Mouse (Mus musculus) kidney, embryonic 14.5 days (tissue): Measurements from ENCODE around the gene Arhgap10. TPM values are rescaled to one million over a fixed set of nuclear protein-coding genes. Genes with fewer than 3 reads are reported as not detected.

ENCODE experiments used
- ATAC-seq: fragments of 200-750 bp; cut with Nextera tagmentation; 2 replicates; pipeline ENCODE4 v1.8.0; 2017; ENCODE audit warnings: moderate number of reproducible peaks, mild to moderate bottlenecking, moderate TSS enrichment, moderate library complexity; ENCODE audit not compliant: low FRiP score, low TSS enrichment
- H3K27ac ChIP-seq: fragments of 300-500 bp; sonication (generic); 2 replicates; pipeline ENCODE4 v1.5.1; 2014; ENCODE audit warnings: low read depth, mild to moderate bottlenecking, low read length, moderate library complexity, mixed read lengths
- H3K27me3 ChIP-seq: fragments of 300-500 bp; sonication (generic); 2 replicates; pipeline ENCODE4 v1.6.1; 2014; ENCODE audit warnings: mild to moderate bottlenecking, low read length; ENCODE audit not compliant: control insufficient read depth, insufficient read depth
- H3K36me3 ChIP-seq: fragments of 300-500 bp; sonication (generic); 2 replicates; pipeline ENCODE4 v1.6.1; 2014; ENCODE audit warnings: low read length, mixed read lengths; ENCODE audit not compliant: control insufficient read depth, insufficient read depth
- H3K4me1 ChIP-seq: fragments of 300-500 bp; sonication (generic); 2 replicates; pipeline ENCODE4 v1.6.1; 2014; ENCODE audit warnings: low read length, mixed read lengths; ENCODE audit not compliant: control insufficient read depth, insufficient read depth
- H3K4me2 ChIP-seq: fragments of 300-500 bp; sonication (generic); replicated peaks from 2 replicates; pipeline ENCODE4 v1.6.1; 2014; ENCODE audit warnings: low read depth, mild to moderate bottlenecking, low read length
- H3K4me3 ChIP-seq: fragments of 300-500 bp; sonication (generic); 2 replicates; pipeline ENCODE4 v1.5.1; 2014; ENCODE audit warnings: mild to moderate bottlenecking, low read length
- H3K9ac ChIP-seq: fragments of 300-500 bp; sonication (generic); 2 replicates; pipeline ENCODE4 v1.6.1; 2014; ENCODE audit warnings: low read depth, mild to moderate bottlenecking, low read length, moderate library complexity
- H3K9me3 ChIP-seq: fragments of 300-500 bp; sonication (generic); 2 replicates; pipeline ENCODE4 v1.6.1; 2016; ENCODE audit warnings: low read length; ENCODE audit not compliant: control insufficient read depth
- WGBS: fragments of 180-500 bp; shearing (Covaris S2); extraction: QIAGEN DNeasy Blood & Tissue Kit; methylation state at CpG from one replicate; pipeline ENCODE4 v1.1.7; 2014; 5-methylcytosine and 5-hydroxymethylcytosine counted together
- polyA plus RNA-seq: library from polyadenylated mRNA; unstranded; fragments of >200 nt; fragmentation: Nextera tagmentation; extraction: Ambion mirVana; gene quantifications from 2 replicates; pipeline ENCODE4 v1.2.1, GENCODE M21; 2014

Gene Arhgap10
- polyA plus RNA-seq, 1 experiment from 2014 or later: 29.4 TPM

- no peaks in the 10 kb centered on the region for H3K36me3 ChIP-seq
- no peak overlapping the region for H3K4me2 ChIP-seq
- peaks cover 25% of the 10 kb centered on the region for H3K4me1 ChIP-seq
- no peak overlapping the region for H3K4me3 ChIP-seq
- no peaks in the 10 kb centered on the region for H3K27me3 ChIP-seq
- 77% methylated on average over 7 of the region's 7 CpGs for WGBS
- no peaks in the 10 kb centered on the region for H3K9me3 ChIP-seq
- no peak for ATAC-seq
- H3K27ac ChIP-seq: no peak overlapping the region
- H3K9ac ChIP-seq: no peak overlapping the region
These were observed 8.7 kb downstream of the Arhgap10 start for GRCm38 (mm10) chr8:77509044-77509443.

GRCm38 (mm10) chr8:77507510-77508035, 10.2 kb downstream of the Arhgap10 start:
- no peak overlapping the region for H3K4me3 ChIP-seq
- no peaks in the 10 kb centered on the region for H3K27me3 ChIP-seq
- H3K4me1 ChIP-seq: peaks cover 20% of the 10 kb centered on the region
- no peaks in the 10 kb centered on the region for H3K9me3 ChIP-seq
- H3K36me3 ChIP-seq: no peaks in the 10 kb centered on the region
- 29% methylated on average over 10 of the region's 10 CpGs for WGBS
- no peak overlapping the region for H3K27ac ChIP-seq
- peak; percentile 74 for ATAC-seq
- H3K4me2 ChIP-seq: no peak overlapping the region
- H3K9ac ChIP-seq: no peak overlapping the region

GRCm38 (mm10) chr8:77506539-77506938, 11.2 kb downstream of the Arhgap10 start:
- no peak overlapping the region for H3K4me2 ChIP-seq
- no peak overlapping the region for H3K4me3 ChIP-seq
- H3K9me3 ChIP-seq: no peaks in the 10 kb centered on the region
- no peak overlapping the region for H3K27ac ChIP-seq
- peaks cover 19% of the 10 kb centered on the region for H3K4me1 ChIP-seq
- ATAC-seq: peak; percentile 63; the same call in 1 of the 2 replicates
- WGBS: 24% methylated on average over 7 of the region's 7 CpGs
- no peak overlapping the region for H3K9ac ChIP-seq
- no peaks in the 10 kb centered on the region for H3K36me3 ChIP-seq
- no peaks in the 10 kb centered on the region for H3K27me3 ChIP-seq

GRCm38 (mm10) chr8:77502547-77502946, 15.2 kb downstream of the Arhgap10 start:
- Histone ChIP-seq H3K9ac (no peak overlapping the region), H3K27ac (no peak overlapping the region), H3K4me3 (no peak overlapping the region), H3K4me2 (no peak overlapping the region), H3K9me3 (no peaks in the 10 kb centered on the region), H3K36me3 (no peaks in the 10 kb centered on the region), H3K27me3 (no peaks in the 10 kb centered on the region), H3K4me1 (0 out of 2 replicates have a peak, but pooled peaks cover 6% of the 10 kb centered on the region)
- WGBS: 89% methylated on average over 6 of the region's 6 CpGs
- ATAC-seq: no peak

DNA sequence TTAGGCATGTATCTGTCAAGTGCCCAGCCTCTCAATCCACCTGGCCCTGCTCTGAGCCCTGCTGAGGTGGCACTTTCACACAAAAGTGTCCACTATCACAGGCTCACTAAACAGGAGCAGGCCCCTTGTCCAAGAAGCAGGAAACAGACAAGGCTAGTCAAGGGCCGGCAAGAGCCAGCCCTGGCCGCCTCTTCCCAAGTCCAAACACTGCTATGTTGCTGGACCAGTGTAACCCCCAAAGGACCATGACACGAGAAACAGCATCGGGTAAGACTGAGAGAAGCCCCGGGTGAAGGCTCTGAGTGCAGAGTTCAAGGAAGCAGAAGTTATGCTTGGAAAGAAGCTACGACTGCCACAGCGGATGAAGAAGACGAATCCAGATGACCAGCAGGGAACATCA, 16.6 kb downstream of the Arhgap10 start:
- 84% methylated on average over 8 of the region's 8 CpGs for WGBS
- H3K9me3 ChIP-seq: no peaks in the 10 kb centered on the region
- H3K4me1 ChIP-seq: peaks cover 6% of the 10 kb centered on the region; the same call in 1 of the 2 replicates
- H3K4me3 ChIP-seq: no peak overlapping the region
- H3K27ac ChIP-seq: no peak overlapping the region
- no peaks in the 10 kb centered on the region for H3K36me3 ChIP-seq
- no peak for ATAC-seq
- H3K9ac ChIP-seq: no peak overlapping the region
- H3K4me2 ChIP-seq: no peak overlapping the region
- no peaks in the 10 kb centered on the region for H3K27me3 ChIP-seq

- ATAC-seq: no peak
- WGBS: 86% methylated on average over 3 of the region's 3 CpGs
These were observed 17.5 kb downstream of the Arhgap10 start for GRCm38 (mm10) chr8:77500264-77500663.

GRCm38 (mm10) chr8:77497442-77497841, 20.3 kb downstream of the Arhgap10 start:
- H3K4me1 ChIP-seq: peaks cover 6% of the 10 kb centered on the region; the same call in 1 of the 2 replicates
- no peak overlapping the region for H3K27ac ChIP-seq
- H3K4me2 ChIP-seq: no peak overlapping the region
- 59% methylated on average over 2 of the region's 2 CpGs for WGBS
- no peaks in the 10 kb centered on the region for H3K36me3 ChIP-seq
- no peaks in the 10 kb centered on the region for H3K27me3 ChIP-seq
- H3K9me3 ChIP-seq: no peaks in the 10 kb centered on the region
- H3K9ac ChIP-seq: no peak overlapping the region
- H3K4me3 ChIP-seq: no peak overlapping the region
- ATAC-seq: no peak

More at GRCm38 (mm10) chr8:77500264-77500663, 17.5 kb downstream of the Arhgap10 start:
- Histone ChIP-seq H3K27me3 (no peaks in the 10 kb centered on the region), H3K27ac (no peak overlapping the region), H3K9me3 (no peaks in the 10 kb centered on the region), H3K36me3 (no peaks in the 10 kb centered on the region), H3K4me3 (no peak overlapping the region), H3K4me1 (peaks cover 5% of the 10 kb centered on the region; the same call in 1 of the 2 replicates), H3K4me2 (no peak overlapping the region), H3K9ac (no peak overlapping the region)

GRCm38 (mm10) chr8:77496253-77496652, 21.5 kb downstream of the Arhgap10 start:
- Histone ChIP-seq H3K27ac (no peak overlapping the region), H3K27me3 (no peaks in the 10 kb centered on the region), H3K4me1 (peaks cover 16% of the 10 kb centered on the region; the same call in 1 of the 2 replicates), H3K9ac (no peak overlapping the region), H3K9me3 (no peaks in the 10 kb centered on the region), H3K36me3 (no peaks in the 10 kb centered on the region), H3K4me3 (no peak overlapping the region), H3K4me2 (no peak overlapping the region)
- ATAC-seq: no peak
- 70% methylated on average over 1 of the region's 1 CpGs for WGBS

GRCm38 (mm10) chr8:77494376-77495328, 23.1 kb downstream of the Arhgap10 start:
- Histone ChIP-seq H3K4me3 (no peak overlapping the region), H3K9me3 (no peaks in the 10 kb centered on the region), H3K27ac (no peak overlapping the region), H3K4me2 (no peak overlapping the region), H3K27me3 (no peaks in the 10 kb centered on the region), H3K36me3 (no peaks in the 10 kb centered on the region), H3K9ac (no peak overlapping the region), H3K4me1 (peaks cover 28% of the 10 kb centered on the region)
- ATAC-seq: no peak
- WGBS: 88% methylated on average over 10 of the region's 10 CpGs
